Mouse (Mus musculus): ENCODE measurements around the gene Gm20431. TPM values are rescaled to one million over a fixed set of nuclear protein-coding genes. Genes with fewer than 3 reads are reported as not detected.

The Gm20431 gene
- polyA plus RNA-seq, 1 experiment, result 0.10 TPM

GRCm38 (mm10) chr2:167659177-167659846, 2.0 kb downstream of the Gm20431 start:
- H3K27ac ChIP-seq (ENCODE audit: insufficient read depth, low read depth, low read length), result no peak overlapping the region
- TF ChIP-seq POLR2A (IDR thresholded peaks at IDR 0.05; ENCODE audit: low read depth, low read length) (no peak), CTCF (IDR thresholded peaks at IDR 0.05; ENCODE audit: extremely low read depth, insufficient read length, insufficient replicate concordance, low read depth, low read length) (no peak)
- WGBS, result 36% methylated on average over 10 of the region's 10 CpGs
- no peaks in the 10 kb centered on the region for H3K36me3 ChIP-seq (ENCODE audit: control insufficient read depth, insufficient read depth, low read length)
- peak overlapping the region; percentile 66; the same call in 1 of the 2 replicates for H3K4me3 ChIP-seq (ENCODE audit: low read depth, low read length)
- H3K4me1 ChIP-seq (ENCODE audit: control insufficient read depth, insufficient read depth, insufficient read length, low read length), result peaks cover 21% of the 10 kb centered on the region
- H3K27me3 ChIP-seq (ENCODE audit: control insufficient read depth, insufficient read depth, low read length), result peaks cover 10% of the 10 kb centered on the region; the same call in 1 of the 2 replicates

GRCm38 (mm10) chr2:167658712-167659111, 2.6 kb downstream of the Gm20431 start:
- Histone ChIP-seq H3K4me1 (ENCODE audit: control insufficient read depth, insufficient read depth, insufficient read length, low read length) (peaks cover 21% of the 10 kb centered on the region), H3K36me3 (ENCODE audit: control insufficient read depth, insufficient read depth, low read length) (no peaks in the 10 kb centered on the region), H3K27me3 (ENCODE audit: control insufficient read depth, insufficient read depth, low read length) (peaks cover 10% of the 10 kb centered on the region; the same call in 1 of the 2 replicates), H3K4me3 (ENCODE audit: low read depth, low read length) (no peak overlapping the region), H3K27ac (ENCODE audit: insufficient read depth, low read depth, low read length) (no peak overlapping the region)
- WGBS, result 84% methylated on average over 11 of the region's 11 CpGs
- no peak for TF ChIP-seq CTCF (IDR thresholded peaks at IDR 0.05; ENCODE audit: extremely low read depth, insufficient read length, insufficient replicate concordance, low read depth, low read length)
- no peak for TF ChIP-seq POLR2A (IDR thresholded peaks at IDR 0.05; ENCODE audit: low read depth, low read length)

GRCm38 (mm10) chr2:167657973-167658372, 3.3 kb downstream of the Gm20431 start:
- no peak overlapping the region for H3K27ac ChIP-seq (ENCODE audit: insufficient read depth, low read depth, low read length)
- 94% methylated on average over 4 of the region's 4 CpGs for WGBS
- H3K27me3 ChIP-seq (ENCODE audit: control insufficient read depth, insufficient read depth, low read length), result peaks cover 13% of the 10 kb centered on the region; the same call in 1 of the 2 replicates
- peaks cover 21% of the 10 kb centered on the region for H3K4me1 ChIP-seq (ENCODE audit: control insufficient read depth, insufficient read depth, insufficient read length, low read length)
- no peaks in the 10 kb centered on the region for H3K36me3 ChIP-seq (ENCODE audit: control insufficient read depth, insufficient read depth, low read length)
- TF ChIP-seq POLR2A (IDR thresholded peaks at IDR 0.05; ENCODE audit: low read depth, low read length) (no peak), CTCF (IDR thresholded peaks at IDR 0.05; ENCODE audit: extremely low read depth, insufficient read length, insufficient replicate concordance, low read depth, low read length) (no peak)
- H3K4me3 ChIP-seq (ENCODE audit: low read depth, low read length), result no peak overlapping the region

- H3K4me3 ChIP-seq (ENCODE audit: low read depth, low read length), result peak overlapping the region; percentile 39
- TF ChIP-seq POLR2A (IDR thresholded peaks at IDR 0.05; ENCODE audit: low read depth, low read length) (peak; percentile 25; the same call in 1 of the 2 replicates), CTCF (IDR thresholded peaks at IDR 0.05; ENCODE audit: extremely low read depth, insufficient read length, insufficient replicate concordance, low read depth, low read length) (no peak)
- H3K4me1 ChIP-seq (ENCODE audit: control insufficient read depth, insufficient read depth, insufficient read length, low read length), result peaks cover 16% of the 10 kb centered on the region
- peaks cover 13% of the 10 kb centered on the region; the same call in 1 of the 2 replicates for H3K27me3 ChIP-seq (ENCODE audit: control insufficient read depth, insufficient read depth, low read length)
- no peaks in the 10 kb centered on the region for H3K36me3 ChIP-seq (ENCODE audit: control insufficient read depth, insufficient read depth, low read length)
- WGBS, result 71% methylated on average over 16 of the region's 16 CpGs
- peak overlapping the region; percentile 85 for H3K27ac ChIP-seq (ENCODE audit: insufficient read depth, low read depth, low read length)
Measured at GRCm38 (mm10) chr2:167656629-167657478, 4.4 kb downstream of the Gm20431 start.

GRCm38 (mm10) chr2:167654911-167655600, 6.2 kb downstream of the Gm20431 start:
- no peaks in the 10 kb centered on the region for H3K36me3 ChIP-seq (ENCODE audit: control insufficient read depth, insufficient read depth, low read length)
- H3K27me3 ChIP-seq (ENCODE audit: control insufficient read depth, insufficient read depth, low read length), result peaks cover 9% of the 10 kb centered on the region; the same call in 1 of the 2 replicates
- H3K4me1 ChIP-seq (ENCODE audit: control insufficient read depth, insufficient read depth, insufficient read length, low read length), result peaks cover 6% of the 10 kb centered on the region
- 90% methylated on average over 10 of the region's 10 CpGs for WGBS
- H3K27ac ChIP-seq (ENCODE audit: insufficient read depth, low read depth, low read length), result no peak overlapping the region
- no peak for TF ChIP-seq CTCF (IDR thresholded peaks at IDR 0.05; ENCODE audit: extremely low read depth, insufficient read length, insufficient replicate concordance, low read depth, low read length)
- TF ChIP-seq POLR2A (IDR thresholded peaks at IDR 0.05; ENCODE audit: low read depth, low read length), result no peak
- H3K4me3 ChIP-seq (ENCODE audit: low read depth, low read length), result no peak overlapping the region

GRCm38 (mm10) chr2:167652694-167653093, 8.6 kb downstream of the Gm20431 start:
- Histone ChIP-seq H3K27ac (ENCODE audit: insufficient read depth, low read depth, low read length) (no peak overlapping the region), H3K4me1 (ENCODE audit: control insufficient read depth, insufficient read depth, insufficient read length, low read length) (no peaks in the 10 kb centered on the region), H3K4me3 (ENCODE audit: low read depth, low read length) (no peak overlapping the region), H3K36me3 (ENCODE audit: control insufficient read depth, insufficient read depth, low read length) (no peaks in the 10 kb centered on the region), H3K27me3 (ENCODE audit: control insufficient read depth, insufficient read depth, low read length) (peaks cover 9% of the 10 kb centered on the region; the same call in 1 of the 2 replicates)
- WGBS, result 33% methylated on average over 7 of the region's 7 CpGs
- TF ChIP-seq CTCF (IDR thresholded peaks at IDR 0.05; ENCODE audit: extremely low read depth, insufficient read length, insufficient replicate concordance, low read depth, low read length) (no peak), POLR2A (IDR thresholded peaks at IDR 0.05; ENCODE audit: low read depth, low read length) (no peak)

Measured in small intestine, adult 2 months (tissue).